Mouse (Mus musculus): ENCODE measurements around the gene Ehd1. TPM values are rescaled to one million over a fixed set of nuclear protein-coding genes. Genes with fewer than 3 reads are reported as not detected.
A peak's percentile ranks its signal among the peaks of the same experiment; 100 is the strongest.

The Ehd1 gene
- polyA plus RNA-seq, 2 experiments, result 68.7 to 160 TPM

DNA sequence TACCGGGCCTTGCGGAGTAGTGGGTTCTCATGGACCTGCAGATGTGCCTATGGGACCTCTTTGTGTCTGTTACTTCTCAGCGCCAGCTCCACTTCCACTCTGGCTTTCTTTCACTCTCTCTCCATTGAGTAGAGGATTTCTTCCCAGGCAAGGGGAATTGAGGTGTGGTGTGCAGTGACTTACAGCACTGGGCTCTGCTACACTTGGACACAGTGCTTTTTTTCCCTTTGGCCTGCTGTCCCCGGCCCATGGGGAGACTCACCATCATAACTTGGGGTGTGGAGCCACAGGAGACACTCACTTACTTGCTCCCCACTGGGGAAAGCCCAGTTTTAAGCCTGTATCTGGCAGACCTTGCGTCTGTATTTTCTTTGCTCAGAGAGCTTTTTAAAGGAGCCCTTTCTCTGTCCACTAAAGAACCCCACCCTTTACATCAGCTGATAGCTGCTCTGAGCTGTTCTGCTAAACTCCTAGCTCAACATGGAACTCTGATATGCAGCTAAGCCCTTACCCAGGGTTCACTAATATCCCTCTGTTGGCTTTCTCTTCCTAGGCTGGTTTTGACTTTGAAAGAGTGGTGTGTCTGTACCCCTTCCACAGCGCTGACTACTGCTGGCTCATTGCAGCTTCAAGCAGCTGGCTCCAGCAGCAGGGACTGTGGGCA lies 3.1 kb downstream of the Ehd1 start:
- Histone ChIP-seq H3K4me2 (replicated peaks; ENCODE audit: low read depth, low read length, severe bottlenecking) (peak overlapping the region; percentile 78; the same call in 1 of the 2 replicates), H3K36me3 (ENCODE audit: control insufficient read depth, insufficient read depth, low read length) (peaks cover 51% of the 10 kb centered on the region), H3K9ac (ENCODE audit: low read depth, low read length, severe bottlenecking) (0 out of 2 replicates have a peak overlapping the region, but pooled peaks have one; percentile 8), H3K4me3 (replicated peaks; ENCODE audit: low read length) (no peak overlapping the region), H3K9me3 (ENCODE audit: control insufficient read depth, low read length) (no peaks in the 10 kb centered on the region), H3K4me1 (ENCODE audit: control insufficient read depth, insufficient read depth, low read length) (peaks cover 22% of the 10 kb centered on the region), H3K27me3 (ENCODE audit: control insufficient read depth, insufficient read depth, low read length) (no peaks in the 10 kb centered on the region), H3K27ac (replicated peaks; ENCODE audit: low read depth, low read length) (0 out of 2 replicates have a peak overlapping the region, but pooled peaks have one; percentile 3)
- TF ChIP-seq POLR2A (IDR thresholded peaks at IDR 0.05; ENCODE audit: borderline replicate concordance, extremely low read depth, insufficient read depth, insufficient read length), result no peak
- ATAC-seq (ENCODE audit: low FRiP score, low read depth) (no peak), DNase-seq (ENCODE audit: low spot score) (no peak)
- 88% methylated on average over 6 of the region's 6 CpGs for WGBS

DNA sequence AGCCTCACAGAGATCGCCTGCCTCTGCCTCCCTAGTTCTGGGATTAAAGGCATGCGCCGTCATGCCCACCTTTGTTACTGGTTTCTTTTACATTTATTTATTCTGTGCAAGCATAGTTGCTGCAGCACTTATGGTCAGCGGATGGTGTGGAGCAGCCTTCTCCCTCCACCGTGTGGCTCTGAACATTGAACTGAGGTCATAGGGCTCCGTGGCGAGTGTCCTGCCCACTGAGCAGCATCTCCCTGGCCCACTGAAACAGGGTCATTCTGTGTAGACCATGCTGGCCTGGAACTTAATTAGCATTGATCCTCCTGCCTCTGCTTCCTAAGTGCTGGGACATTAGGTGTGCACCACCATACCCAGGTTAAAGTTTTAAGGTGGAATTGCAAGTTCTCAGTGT lies 4.0 kb downstream of the Ehd1 start:
- Histone ChIP-seq H3K9me3 (ENCODE audit: control insufficient read depth, low read length) (no peaks in the 10 kb centered on the region), H3K4me3 (replicated peaks; ENCODE audit: low read length) (no peak overlapping the region), H3K9ac (ENCODE audit: low read depth, low read length, severe bottlenecking) (no peak overlapping the region), H3K27me3 (ENCODE audit: control insufficient read depth, insufficient read depth, low read length) (no peaks in the 10 kb centered on the region), H3K36me3 (ENCODE audit: control insufficient read depth, insufficient read depth, low read length) (peaks cover 60% of the 10 kb centered on the region), H3K4me1 (ENCODE audit: control insufficient read depth, insufficient read depth, low read length) (peaks cover 22% of the 10 kb centered on the region), H3K27ac (replicated peaks; ENCODE audit: low read depth, low read length) (no peak overlapping the region), H3K4me2 (replicated peaks; ENCODE audit: low read depth, low read length, severe bottlenecking) (no peak overlapping the region)
- no peak for TF ChIP-seq POLR2A (IDR thresholded peaks at IDR 0.05; ENCODE audit: borderline replicate concordance, extremely low read depth, insufficient read depth, insufficient read length)
- DNase-seq (ENCODE audit: low spot score), result no peak
- WGBS, result 89% methylated on average over 7 of the region's 7 CpGs
- ATAC-seq (ENCODE audit: low FRiP score, low read depth), result no peak

DNA sequence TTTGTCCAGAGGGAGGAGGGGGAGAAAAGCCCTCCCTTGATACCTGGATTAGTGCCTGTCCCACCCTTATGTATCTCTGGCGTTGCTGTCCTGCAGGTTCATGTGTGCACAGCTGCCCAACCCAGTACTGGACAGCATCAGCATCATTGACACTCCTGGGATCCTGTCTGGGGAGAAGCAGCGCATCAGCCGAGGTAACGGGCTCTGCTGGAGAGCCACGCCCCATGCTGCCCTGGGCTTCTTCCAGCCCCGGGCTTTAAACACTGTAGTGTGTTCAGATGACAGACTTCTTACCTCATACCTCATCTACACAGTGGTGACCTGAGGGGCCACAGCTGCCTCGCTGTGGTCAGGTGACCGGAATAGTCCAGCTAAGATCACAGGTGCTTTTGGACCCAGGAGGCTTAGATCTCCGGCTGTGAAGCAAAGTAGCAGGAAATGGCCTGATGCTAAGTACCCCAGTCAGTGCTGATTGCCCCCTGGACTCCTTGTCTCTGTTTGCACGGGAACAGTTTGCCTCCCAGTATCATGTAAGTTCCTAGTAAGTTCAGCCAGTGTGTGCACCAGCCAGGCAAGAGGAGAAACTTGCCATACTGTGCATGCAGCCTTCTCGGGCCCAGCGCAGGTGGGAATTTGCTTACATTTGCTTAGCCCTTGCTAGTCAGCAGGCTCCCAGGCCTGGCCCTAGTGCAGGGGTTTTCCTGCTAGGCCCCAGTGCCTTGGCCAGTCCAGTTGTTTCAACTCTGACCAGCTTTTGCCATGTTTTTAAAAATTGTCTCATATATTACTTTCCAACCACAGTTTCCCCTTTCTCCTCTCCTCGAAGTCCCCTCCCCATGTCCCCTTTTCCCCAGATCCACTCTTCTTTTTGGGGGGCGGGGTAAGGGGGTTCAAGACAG lies 4.8 kb downstream of the Ehd1 start:
- Histone ChIP-seq H3K4me3 (replicated peaks; ENCODE audit: low read length) (no peak overlapping the region), H3K9me3 (ENCODE audit: control insufficient read depth, low read length) (no peaks in the 10 kb centered on the region), H3K4me2 (replicated peaks; ENCODE audit: low read depth, low read length, severe bottlenecking) (no peak overlapping the region), H3K36me3 (ENCODE audit: control insufficient read depth, insufficient read depth, low read length) (peaks cover 67% of the 10 kb centered on the region), H3K4me1 (ENCODE audit: control insufficient read depth, insufficient read depth, low read length) (peaks cover 22% of the 10 kb centered on the region), H3K27me3 (ENCODE audit: control insufficient read depth, insufficient read depth, low read length) (no peaks in the 10 kb centered on the region), H3K27ac (replicated peaks; ENCODE audit: low read depth, low read length) (no peak overlapping the region), H3K9ac (ENCODE audit: low read depth, low read length, severe bottlenecking) (no peak overlapping the region)
- DNase-seq (ENCODE audit: low spot score), result no peak
- TF ChIP-seq POLR2A (IDR thresholded peaks at IDR 0.05; ENCODE audit: borderline replicate concordance, extremely low read depth, insufficient read depth, insufficient read length), result no peak
- WGBS, result 80% methylated on average over 14 of the region's 14 CpGs
- ATAC-seq (ENCODE audit: low FRiP score, low read depth), result no peak

DNA sequence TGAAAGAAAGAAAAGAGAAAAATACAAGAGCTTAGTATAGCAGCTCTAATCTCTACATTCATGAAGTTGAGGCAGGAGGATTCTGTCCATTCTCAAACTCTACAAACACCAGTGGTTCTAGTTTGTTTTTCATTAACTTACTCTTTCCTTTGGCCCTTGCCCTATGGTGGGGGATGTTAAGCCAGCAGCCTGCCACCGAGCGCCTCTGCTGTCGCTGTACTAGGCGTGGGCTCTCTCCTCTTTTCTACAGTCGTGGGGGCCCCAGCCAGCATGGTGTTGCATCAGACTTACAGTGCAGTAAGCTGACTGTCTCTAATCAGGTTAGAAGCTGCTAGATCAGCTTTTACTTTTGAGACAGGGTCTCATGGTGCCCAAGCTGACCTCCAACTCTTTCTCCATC lies 6.5 kb downstream of the Ehd1 start:
- Histone ChIP-seq H3K4me1 (ENCODE audit: control insufficient read depth, insufficient read depth, low read length) (peaks cover 19% of the 10 kb centered on the region), H3K9me3 (ENCODE audit: control insufficient read depth, low read length) (no peaks in the 10 kb centered on the region), H3K36me3 (ENCODE audit: control insufficient read depth, insufficient read depth, low read length) (peaks cover 79% of the 10 kb centered on the region), H3K4me2 (replicated peaks; ENCODE audit: low read depth, low read length, severe bottlenecking) (no peak overlapping the region), H3K4me3 (replicated peaks; ENCODE audit: low read length) (no peak overlapping the region), H3K27ac (replicated peaks; ENCODE audit: low read depth, low read length) (no peak overlapping the region), H3K9ac (ENCODE audit: low read depth, low read length, severe bottlenecking) (no peak overlapping the region), H3K27me3 (ENCODE audit: control insufficient read depth, insufficient read depth, low read length) (no peaks in the 10 kb centered on the region)
- ATAC-seq (ENCODE audit: low FRiP score, low read depth), result no peak
- WGBS, result 78% methylated on average over 5 of the region's 5 CpGs
- DNase-seq (ENCODE audit: low spot score), result no peak
- no peak for TF ChIP-seq POLR2A (IDR thresholded peaks at IDR 0.05; ENCODE audit: borderline replicate concordance, extremely low read depth, insufficient read depth, insufficient read length)

DNA sequence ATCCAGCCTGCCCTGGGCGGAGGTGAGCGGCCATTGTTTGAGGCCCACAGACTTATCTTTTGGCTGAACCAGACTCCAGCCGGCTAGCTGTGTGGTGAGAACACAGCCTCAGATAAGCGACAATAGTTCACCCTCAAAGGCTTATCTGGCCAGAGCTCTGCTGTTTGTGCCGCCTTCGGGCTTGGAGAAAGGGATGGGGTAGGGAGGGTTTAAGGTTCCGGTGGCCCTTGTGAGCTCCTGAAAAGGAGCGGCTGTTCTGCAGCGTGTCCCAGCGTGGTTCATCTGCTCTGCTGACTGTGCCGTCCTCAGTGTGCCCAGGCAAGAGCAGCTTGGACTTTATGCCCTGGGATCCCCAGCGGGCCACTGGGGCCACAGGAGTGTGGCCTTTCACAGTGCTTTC lies 8.0 kb downstream of the Ehd1 start:
- no peak for TF ChIP-seq POLR2A (IDR thresholded peaks at IDR 0.05; ENCODE audit: borderline replicate concordance, extremely low read depth, insufficient read depth, insufficient read length)
- no peak overlapping the region for H3K4me2 ChIP-seq (replicated peaks; ENCODE audit: low read depth, low read length, severe bottlenecking)
- DNase-seq (ENCODE audit: low spot score) (no peak), ATAC-seq (ENCODE audit: low FRiP score, low read depth) (no peak)
- no peak overlapping the region for H3K9ac ChIP-seq (ENCODE audit: low read depth, low read length, severe bottlenecking)
- peaks cover 4% of the 10 kb centered on the region for H3K4me1 ChIP-seq (ENCODE audit: control insufficient read depth, insufficient read depth, low read length)
- 88% methylated on average over 12 of the region's 12 CpGs for WGBS
- H3K27ac ChIP-seq (replicated peaks; ENCODE audit: low read depth, low read length), result no peak overlapping the region
- no peaks in the 10 kb centered on the region for H3K27me3 ChIP-seq (ENCODE audit: control insufficient read depth, insufficient read depth, low read length)
- no peaks in the 10 kb centered on the region for H3K9me3 ChIP-seq (ENCODE audit: control insufficient read depth, low read length)
- peaks cover 84% of the 10 kb centered on the region for H3K36me3 ChIP-seq (ENCODE audit: control insufficient read depth, insufficient read depth, low read length)
- H3K4me3 ChIP-seq (replicated peaks; ENCODE audit: low read length), result no peak overlapping the region
